Mouse (Mus musculus) liver, adult (tissue): Measurements from ENCODE around the gene Cga.

Source experiments
- GATA4 ChIP-seq: IDR thresholded peaks from 2 replicates; pipeline ENCODE4 v1.6.1; 2014; ENCODE audit warnings: mild to moderate bottlenecking, low read length; ENCODE audit not compliant: insufficient replicate concordance

Cga gene

GRCm38 (mm10) chr4:34917400-34917799, 23.8 kb downstream of the Cga start:
- no peak for TF ChIP-seq GATA4

- peak; percentile 46; the same call in 1 of the 2 replicates for TF ChIP-seq GATA4
Observed at GRCm38 (mm10) chr4:34922177-34922870, 28.7 kb downstream of the Cga start.

GRCm38 (mm10) chr4:34941046-34941445, 47.5 kb downstream of the Cga start:
- TF ChIP-seq GATA4, result no peak

- TF ChIP-seq GATA4, result no peak
Observed at GRCm38 (mm10) chr4:34947181-34947580, 53.6 kb downstream of the Cga start.

- TF ChIP-seq GATA4, result no peak
Observed at GRCm38 (mm10) chr4:34953716-34954115, 60.1 kb downstream of the Cga start.
